Mouse (Mus musculus): ENCODE data around the gene Mex3d.

Mex3d gene

DNA sequence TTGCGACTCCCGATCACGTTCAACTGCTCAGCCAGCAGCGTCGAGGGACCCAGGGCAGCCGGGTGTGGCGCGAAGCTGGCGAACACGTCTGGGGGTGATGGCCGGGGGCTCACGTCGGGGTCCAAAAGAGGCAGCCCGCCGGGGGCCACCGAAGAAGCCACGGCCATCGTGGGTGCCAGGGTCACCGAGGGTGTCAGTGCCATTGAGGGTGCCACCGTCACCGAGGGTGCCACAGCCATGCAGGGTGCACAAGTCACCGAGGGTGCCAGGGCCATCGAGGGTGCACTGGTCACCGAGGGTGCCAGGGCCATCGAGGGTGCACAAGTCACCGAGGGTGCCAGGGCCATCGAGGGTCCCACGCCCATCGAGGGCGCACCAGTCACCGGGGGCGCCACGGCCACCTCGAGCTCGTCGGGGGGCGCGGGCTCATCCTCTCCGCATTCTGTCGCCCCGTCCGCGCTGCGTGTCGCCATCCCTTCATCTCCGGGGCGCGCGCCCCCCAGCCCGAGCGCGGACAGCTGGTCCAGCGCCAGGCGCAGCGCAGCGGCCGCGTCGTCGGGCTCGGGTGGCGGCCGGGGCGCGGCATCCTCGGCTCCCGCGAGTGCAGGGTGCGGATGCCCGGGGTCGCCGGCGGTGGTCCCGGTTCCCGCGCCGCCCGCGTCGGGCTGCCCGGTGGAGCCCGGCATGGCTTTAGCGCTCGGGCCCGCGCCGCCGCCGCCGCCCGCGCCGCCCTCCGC, 556 bp downstream of the Mex3d start:
- in situ Hi-C loops (cut with MboI; ENCODE audit: low sequenced_read_pairs): no loop called here

DNA sequence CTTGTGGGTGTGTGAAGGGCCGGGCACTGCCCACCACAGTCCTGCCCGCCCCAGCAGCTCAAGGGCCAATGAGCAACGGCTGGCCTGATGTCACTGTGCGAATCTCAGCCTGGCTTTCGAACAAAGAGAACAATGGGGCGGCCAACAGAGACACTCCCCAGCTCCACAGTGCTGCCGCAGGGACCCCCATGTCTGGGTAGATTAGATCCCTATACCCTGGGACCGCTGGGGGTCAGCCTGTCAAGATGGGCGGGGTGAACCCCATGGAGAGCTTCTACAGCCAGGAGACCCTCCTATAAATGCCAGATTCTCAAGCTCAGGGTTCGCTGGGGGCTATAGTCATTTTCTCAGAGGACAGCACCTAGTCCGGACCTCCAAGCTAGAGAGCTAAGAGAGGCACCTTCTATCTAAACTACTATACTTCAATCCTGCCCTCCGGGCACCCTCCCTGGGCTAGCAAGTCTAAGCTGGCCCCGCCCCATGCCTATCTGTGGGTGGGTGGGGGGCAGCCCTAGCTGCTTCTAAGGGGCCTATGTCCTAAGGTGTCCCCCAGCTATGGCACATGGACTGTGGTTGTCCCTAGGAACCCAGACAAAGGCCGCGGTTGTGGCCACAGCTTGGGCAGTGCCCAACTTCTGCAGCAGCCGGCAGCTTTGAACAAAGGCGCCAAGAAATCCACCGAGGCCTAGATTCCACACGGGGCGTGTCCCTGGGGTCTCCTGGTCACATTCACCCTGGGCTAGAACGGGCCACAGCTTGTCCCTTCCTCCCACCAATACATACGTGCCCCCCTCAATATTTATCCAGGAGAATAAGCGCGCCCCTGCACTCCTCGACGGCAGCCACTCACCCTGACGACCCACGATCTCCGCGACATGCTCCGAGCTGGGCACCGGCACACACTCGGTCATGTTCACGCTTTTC, 1.4 kb downstream of the Mex3d start:
- in situ Hi-C loops (cut with MboI; ENCODE audit: low sequenced_read_pairs): no loop called here

DNA sequence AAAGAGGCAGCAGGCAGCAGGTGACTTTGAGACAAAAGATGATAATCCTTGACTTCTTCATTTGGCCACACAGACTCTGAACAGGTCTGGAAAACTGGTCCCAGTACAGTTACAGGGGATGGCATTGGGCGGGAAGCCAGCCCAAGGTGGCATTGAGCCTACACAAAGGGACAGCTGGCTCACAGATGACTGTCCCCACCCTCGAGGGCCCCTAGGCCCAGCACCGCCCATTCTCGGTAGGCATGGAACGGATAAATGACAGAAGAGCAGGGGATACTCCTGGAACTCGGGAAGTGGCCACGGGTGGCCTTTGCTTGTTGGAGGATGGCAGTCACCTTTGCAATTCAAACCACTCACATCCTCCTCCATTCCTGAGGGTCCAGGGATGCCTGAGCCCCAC, 2.1 kb downstream of the Mex3d start:
- in situ Hi-C loops (cut with MboI; ENCODE audit: low sequenced_read_pairs): no loop called here

DNA sequence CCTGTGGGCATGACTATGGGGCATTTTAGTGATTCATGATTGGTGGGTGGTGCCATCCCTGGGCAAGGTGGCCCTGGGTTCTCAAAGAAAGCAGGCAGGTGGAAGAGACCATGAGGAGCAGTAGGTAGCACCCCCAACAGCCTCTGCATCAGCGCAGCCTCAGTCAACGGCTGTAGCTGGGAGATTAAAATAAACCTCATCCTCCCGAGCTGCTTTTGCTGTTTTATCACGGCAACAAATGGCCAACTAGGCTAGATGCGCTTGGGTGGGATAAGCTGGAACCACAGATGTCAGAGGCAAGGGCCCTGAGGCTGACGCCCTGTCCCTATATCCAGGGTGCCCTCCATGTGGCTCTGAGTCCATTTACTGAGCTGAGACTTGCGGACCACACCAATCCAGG, 2.8 kb downstream of the Mex3d start:
- in situ Hi-C loops (cut with MboI; ENCODE audit: low sequenced_read_pairs): no loop called here

DNA sequence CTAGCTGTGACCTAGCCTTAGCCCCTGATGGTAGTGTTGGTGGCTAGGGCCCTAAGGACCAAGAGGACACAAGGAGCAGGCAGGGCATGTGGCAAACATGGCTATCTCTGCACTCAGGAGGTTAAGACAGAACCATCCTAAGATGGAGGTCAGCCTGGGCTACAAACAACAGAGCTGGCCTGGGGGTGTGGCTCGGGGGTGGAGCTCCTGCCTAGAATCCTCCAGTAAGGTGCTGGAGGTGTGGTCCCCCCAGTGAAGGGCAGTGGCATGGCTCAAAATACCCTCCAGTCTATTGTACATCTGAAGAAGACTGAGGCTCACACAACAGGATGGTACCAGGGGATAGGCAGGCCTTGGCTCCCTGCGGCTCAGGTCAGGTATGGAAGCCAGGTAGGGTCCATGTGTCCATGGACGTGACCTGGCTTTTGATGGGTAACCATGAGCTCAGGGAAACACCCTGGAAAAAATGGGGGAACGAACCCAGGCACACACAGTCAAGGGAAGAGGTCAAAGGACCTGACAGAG, 3.3 kb downstream of the Mex3d start:
- in situ Hi-C loops (cut with MboI; ENCODE audit: low sequenced_read_pairs): no loop called here

DNA sequence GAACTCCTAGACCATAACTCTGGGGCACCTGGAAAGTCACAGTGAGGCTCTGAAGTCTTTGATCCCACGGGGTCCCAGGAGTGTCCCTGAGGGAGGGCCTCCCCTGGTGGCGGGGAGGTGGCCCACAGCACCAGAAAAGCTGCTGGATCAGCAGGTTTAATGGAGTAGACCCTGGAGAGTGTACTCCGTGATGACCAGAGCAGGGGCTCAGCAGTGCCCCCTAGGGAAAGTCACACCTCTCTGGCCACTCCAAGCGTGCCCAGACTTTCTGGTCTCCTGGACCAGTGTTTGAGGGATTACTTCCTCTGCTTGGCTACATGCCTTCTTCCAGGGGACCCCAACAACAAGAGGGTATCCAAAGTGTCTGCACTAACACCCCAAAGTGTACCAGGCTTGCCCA, 4.0 kb downstream of the Mex3d start:
- in situ Hi-C loops (cut with MboI; ENCODE audit: low sequenced_read_pairs): no loop called here

DNA sequence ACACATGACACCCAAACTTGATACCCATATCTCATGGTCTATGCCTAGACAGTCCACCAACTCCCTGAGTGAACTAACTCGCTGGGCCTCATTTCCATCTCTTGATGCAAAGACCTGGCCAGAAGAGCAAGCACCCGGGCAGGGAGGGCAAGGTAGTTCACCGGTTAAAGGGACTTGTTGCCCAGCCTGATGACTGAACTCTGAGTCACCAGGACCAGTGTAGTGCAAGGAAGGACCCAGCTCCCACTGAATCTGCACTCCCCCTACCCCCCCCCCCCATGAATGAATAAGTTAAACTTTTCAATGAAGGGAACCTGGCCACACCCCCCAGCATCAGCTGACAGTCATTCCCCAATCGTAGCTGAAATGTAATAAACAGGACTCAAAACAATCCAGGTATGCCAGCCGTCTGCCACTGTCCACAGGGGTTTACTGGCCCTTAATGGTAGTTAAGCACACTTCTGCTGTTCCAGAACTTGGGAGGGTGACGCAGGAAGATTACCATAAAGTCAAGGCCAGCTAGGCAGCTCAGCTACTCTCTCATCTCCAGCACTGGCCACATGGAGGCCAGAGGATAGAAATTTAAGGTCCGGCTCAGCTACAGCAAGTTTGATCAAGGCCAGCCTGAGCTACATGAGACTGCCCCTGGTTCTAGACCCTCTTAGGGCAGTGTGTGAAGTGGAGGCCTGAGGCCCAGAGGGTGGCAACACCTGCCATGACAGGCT, 4.7 kb downstream of the Mex3d start:
- in situ Hi-C loops (cut with MboI; ENCODE audit: low sequenced_read_pairs): no loop called here

DNA sequence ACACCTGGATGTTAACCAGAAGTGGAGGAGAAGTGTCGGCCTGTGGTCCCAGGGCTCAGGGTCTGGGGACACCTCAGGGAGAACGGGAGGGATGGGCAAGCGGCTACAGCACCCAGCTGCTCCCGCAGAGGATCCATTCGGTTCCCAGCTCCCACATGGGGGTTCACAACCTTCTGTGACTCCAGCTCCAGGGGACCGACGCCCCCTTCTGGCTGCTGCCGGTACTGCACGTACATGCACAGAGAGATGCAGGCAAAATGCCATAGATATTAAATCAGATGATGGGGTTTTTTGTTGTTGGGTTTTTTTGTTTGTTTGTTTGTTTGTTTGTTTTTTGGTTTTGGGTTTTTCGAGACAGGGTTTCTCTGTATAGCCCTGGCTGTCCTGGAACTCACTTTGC, 9.7 kb downstream of the Mex3d start:
- in situ Hi-C loops (cut with MboI; ENCODE audit: low sequenced_read_pairs): no loop called here

DNA sequence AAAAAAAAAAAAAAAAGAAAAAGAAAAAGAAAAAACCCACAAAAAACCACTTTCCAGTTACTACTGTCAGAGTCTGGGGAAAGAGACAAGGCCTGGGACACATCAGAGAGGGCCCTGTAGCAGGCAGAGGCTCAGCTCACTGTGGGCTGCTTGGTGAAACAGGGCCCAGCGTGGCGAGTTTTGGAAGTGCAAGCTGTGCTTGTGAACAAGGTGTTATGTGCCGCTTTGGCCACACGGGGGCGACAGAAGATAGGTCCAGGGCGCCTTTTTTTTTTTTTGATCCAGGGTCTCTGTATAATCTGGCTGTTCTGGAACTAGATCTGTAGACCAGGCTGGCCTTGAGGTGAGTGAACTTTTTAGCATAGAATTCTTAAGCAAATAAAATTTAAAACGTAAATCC, 11.3 kb downstream of the Mex3d start:
- in situ Hi-C loops (cut with MboI; ENCODE audit: low sequenced_read_pairs): no loop called here

DNA sequence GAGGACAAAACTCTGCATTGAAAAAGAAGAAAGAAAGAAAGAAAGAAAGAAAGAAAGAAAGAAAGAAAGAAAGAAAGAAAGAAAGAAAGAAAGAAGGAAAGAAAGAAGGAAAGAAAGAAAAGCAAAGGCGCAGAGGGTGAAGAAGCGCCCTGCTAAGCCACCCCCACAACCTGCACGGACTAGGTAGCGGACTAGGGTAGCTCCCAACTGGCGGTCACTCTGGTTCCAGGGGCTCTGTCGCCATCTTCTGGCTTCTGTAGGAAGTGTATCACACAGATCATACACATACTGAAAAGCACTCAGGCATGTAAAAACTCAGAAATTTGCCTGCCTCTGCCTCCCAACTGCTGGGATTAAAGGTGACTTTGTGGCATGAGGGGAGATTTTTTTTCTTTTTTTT, 13.4 kb downstream of the Mex3d start:
- in situ Hi-C loops (cut with MboI; ENCODE audit: low sequenced_read_pairs): no loop called here

DNA sequence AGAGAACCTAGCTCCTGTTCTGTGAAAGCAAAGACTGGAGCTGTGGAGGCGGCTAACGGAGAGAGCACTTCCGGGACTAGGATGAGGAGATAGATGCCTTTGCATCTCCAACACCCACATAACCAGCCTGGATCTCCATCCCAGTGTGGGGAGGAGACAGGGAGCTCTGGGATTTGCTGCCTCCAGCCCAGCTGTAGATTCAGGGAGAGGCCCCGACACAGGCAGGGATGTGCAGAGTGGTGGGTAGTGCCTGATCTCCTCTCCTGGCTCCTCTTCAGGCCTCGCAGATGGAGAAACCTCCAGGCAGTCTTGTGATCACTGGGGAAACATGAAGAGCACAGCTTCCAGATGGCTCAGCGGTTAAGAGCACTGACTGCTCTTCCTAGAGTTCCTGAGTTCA, 14.8 kb downstream of the Mex3d start:
- in situ Hi-C loops (cut with MboI; ENCODE audit: low sequenced_read_pairs): no loop called here

DNA sequence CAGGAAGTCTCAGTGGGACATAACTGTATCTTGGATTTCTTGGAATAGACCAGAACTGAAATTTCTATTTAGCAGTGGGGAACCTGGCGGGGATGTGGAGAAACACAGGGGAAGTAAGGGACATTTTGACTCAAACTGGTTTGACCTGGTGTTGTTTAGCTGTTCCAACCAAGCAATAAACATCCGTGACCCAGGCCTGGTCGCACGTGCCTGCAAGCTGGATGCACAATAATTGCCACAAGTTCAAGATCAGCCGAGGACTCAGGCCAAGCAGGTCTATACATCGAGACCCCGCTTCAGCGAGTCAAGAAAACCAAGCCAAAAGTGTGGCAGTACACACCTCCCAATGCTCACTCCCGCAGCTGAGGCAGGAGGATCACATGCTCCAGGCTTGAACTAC, 15.5 kb downstream of the Mex3d start:
- in situ Hi-C loops (cut with MboI; ENCODE audit: low sequenced_read_pairs): no loop called here

DNA sequence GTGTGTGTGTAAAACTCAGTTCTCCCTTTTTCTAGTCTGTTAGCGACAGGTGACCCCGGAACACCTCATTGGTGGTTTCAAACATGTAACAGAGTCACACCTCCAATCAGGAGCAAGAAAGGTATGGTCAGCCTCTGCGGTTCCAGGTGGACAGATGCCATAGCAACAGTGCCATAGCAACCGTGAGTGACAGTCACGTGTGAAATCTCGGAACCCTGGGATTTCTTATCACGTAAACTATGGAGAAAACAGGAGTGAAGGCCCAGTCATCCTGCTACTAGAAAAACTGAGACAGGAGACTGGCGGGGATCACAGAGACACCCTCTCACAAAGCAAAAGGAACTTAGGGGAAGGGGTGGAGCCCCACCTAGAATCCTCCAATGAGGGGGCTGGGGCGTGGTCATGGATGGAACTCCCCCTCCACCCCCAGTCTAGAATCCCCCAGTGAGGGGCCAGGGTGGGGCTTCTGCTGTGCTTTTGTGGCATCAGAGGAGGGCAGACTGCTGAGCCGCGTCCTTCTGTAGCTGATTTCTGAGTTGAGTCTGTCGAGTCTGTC, 16.0 kb downstream of the Mex3d start:
- in situ Hi-C loops (cut with MboI; ENCODE audit: low sequenced_read_pairs): no loop called here

DNA sequence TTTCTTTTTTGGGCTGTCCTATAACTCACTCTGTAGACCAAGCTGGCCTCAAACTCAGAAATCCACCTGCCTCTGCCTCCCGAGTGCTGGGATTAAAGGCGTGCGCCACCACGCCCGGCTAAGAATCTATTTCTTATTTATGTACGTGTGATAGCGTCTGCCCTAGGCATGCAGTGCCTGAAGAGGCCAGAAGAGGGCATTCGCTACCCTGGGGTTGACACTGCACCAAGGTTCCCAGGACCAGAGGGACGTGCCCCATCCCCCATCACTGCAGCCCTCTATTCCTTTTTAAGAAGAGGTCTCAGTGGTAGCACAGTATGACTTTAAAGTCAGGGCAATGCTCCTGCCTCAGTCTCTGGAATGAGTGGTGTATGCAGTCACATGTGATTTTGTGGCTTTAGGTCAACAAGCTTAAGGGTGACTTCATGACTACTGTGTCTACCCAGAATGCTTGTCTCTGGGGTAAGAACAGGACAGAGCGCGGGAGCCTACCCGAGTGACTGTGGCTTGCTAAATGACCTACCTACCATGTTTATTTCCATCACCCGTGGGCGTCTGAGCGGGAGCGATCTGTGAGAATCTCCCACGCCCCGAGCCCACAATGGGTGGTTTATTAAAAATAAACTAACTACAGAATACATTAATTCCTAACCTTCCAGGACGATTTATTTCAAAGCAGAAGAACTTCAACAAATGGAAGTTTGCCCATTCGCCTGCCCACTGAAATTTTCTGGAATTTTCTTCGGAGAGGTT, 17.3 kb downstream of the Mex3d start:
- in situ Hi-C loops (cut with MboI; ENCODE audit: low sequenced_read_pairs): no loop called here

DNA sequence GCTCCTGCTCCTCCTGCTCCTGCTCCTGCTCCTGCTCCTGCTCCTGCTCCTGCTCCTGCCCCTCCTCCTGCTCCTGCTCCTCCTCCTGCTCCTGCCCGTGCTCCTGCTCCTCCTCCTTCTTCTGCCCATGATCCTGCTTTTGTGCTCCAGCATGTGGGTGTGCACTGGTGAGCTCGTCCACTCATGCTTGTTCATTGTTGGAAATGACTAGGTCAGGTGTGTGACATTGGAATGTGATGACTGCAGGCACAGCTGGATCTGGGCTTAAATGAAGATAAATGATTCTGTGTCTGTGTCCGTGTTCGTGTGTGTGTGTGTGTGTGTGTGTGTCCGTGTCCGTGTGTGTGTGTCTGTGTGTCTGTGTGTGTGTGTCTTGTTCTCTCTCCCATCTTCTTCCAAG, 19.1 kb downstream of the Mex3d start:
- in situ Hi-C loops (cut with MboI; ENCODE audit: low sequenced_read_pairs): no loop called here

DNA sequence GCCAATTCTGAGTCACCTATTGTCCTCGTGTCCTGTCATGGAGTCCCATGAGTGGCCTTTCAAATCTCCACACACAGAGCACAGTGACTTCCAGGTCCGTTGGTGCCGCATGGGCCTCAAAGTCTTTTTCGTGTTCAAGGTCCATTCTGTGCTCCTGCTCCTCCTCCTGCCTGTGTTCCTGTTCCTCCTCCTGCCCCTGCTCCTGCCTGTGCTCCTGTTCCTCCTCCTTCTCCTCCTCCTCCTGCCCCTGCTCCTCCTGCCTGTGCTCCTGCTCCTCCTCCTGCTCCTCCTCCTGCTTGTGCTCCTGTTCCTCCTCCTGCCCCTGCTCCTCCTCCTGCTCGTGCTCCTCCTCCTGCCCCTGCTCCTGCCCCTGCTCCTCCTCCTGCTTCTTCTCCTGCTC, 19.5 kb downstream of the Mex3d start:
- in situ Hi-C loops (cut with MboI; ENCODE audit: low sequenced_read_pairs): no loop called here

DNA sequence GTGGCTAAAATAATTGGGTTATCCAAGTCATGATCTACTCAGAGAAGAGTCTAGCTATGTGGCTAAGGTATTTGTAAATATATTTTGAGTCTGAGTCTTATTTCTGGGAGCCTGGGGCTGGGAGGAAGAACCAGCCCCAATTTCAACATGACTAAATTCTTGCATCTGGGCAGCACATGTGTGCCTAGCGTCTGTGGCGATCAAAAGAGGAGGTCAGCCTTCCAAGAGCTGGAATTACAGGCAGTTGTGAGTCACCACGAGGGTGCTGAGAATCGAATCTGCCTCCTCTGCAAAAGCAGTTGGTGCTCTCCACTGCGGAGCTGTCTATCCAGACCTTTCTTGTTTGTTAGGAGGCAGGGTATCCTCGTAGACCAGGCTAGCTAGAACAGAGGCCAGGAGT, 21.7 kb downstream of the Mex3d start:
- in situ Hi-C loops (cut with MboI; ENCODE audit: low sequenced_read_pairs): no loop called here

DNA sequence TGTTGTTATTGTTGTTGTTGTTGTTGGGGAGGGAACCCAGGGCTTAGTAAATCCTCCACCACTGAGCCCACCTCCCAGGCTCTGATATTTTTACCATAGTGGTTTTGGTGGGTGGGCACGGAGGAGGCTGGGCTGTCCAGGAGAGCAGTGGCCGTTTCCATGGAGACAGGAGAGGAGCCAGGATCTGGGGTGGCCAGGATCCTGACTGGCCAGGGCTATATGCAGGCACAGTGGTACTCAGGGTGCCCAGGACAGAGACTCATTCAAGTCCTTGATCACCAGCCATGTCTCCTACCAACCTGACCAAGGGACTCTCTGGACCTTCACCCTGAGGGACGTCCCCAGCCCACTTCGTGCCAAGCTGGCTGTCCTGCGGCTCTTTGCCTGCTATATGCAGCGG, 23.7 kb downstream of the Mex3d start:
- in situ Hi-C loops (cut with MboI; ENCODE audit: low sequenced_read_pairs): no loop called here

DNA sequence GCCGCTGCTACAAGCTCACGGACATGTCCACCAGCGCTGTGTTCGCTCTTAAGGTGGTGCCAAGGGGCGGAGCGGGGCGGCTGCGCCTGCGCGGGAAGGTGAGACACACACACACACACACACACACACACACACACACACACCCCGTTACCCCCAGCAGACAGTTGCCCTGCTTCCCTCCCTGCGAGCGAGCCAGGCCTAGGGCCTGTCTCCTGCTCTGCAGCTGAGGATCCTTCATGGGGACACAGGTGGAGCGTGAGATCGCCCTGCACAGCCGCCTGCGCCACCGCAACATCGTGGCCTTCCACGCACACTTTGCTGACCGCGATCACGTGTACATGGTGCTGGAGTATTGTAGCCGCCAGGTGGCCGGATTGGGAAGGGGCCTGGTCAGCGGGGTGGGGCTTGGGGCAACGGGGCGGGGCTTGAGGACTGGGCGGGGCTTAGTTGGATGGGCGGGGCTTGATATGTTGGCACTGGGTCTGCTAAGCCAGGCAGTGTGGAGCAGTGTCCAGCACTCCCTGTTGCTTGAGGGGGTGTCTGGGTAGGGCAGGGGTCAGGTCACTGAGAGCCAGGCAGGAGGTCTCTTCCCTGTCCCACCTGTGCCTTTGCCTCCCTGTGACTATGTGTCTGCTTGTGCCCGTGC, 29.3 kb downstream of the Mex3d start:
- in situ Hi-C loops (cut with MboI; ENCODE audit: low sequenced_read_pairs): no loop called here

DNA sequence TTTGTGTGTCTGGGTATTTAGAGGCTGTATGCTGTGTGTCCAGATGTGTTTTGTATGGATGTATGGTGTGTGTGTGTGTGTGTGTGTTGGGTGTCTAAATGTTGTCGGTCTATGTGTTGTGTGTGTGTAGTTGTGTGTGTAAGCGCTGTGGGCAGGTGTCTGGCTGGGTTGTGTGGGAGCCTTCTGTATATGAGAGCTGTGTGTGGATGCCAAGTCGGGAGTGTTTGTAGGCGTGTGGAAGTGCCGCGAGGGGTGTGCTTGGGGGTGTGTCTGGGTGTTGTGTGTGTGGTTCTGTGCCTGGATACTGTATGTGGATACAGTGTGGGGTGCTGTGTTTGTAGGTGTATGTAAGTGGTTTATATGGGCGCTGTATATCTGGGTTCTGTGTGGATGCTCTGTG, 30.1 kb downstream of the Mex3d start:
- in situ Hi-C loops (cut with MboI; ENCODE audit: low sequenced_read_pairs): no loop called here
